Mouse (Mus musculus): ENCODE measurements at regions not wholly inside any gene's neighbourhood (a gene's known extent, or its start where the extent isn't known, plus 50 kb on each side); places are given as distances from the start of the nearest gene placed in this dataset.

DNA sequence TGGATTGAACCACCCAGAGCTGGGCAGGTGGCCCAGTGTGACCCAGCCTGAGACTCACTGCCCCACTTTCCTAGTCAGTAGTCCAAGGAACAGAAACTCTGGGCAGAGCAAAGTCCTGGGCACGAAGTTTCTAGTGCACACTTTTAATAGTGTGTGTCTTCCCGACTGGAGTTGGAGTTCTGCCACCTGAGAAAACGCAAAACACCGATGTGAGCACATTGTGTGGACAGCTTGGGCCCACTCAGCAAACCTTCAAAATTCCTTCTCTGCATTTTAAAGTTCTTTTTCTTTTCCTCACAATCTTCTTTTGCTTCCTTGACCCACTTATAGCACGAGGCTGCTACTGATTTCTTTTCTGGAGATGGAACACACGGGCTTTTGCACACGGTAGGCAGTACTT, 141.5 kb upstream of the Agap1 start:
- no peaks in the 10 kb centered on the region; the same call in 1 of the 2 replicates for H3K27me3 ChIP-seq (ENCODE audit: control insufficient read depth, insufficient read depth, low read length)
- no peaks in the 10 kb centered on the region for H3K4me1 ChIP-seq (ENCODE audit: control insufficient read depth, insufficient read depth, low read length)
- TF ChIP-seq EP300 (IDR thresholded peaks at IDR 0.05; ENCODE audit: insufficient read depth, low read depth, low read length) (no peak), POLR2A (IDR thresholded peaks at IDR 0.05; ENCODE audit: insufficient read depth, low read depth, low read length) (no peak), CTCF (IDR thresholded peaks at IDR 0.05) (no peak)
- H3K79me2 ChIP-seq (replicated peaks; ENCODE audit: control insufficient read depth, insufficient read depth, low read length) = no peaks in the 10 kb centered on the region
- H3K4me3 ChIP-seq = no peak overlapping the region
- 74% methylated on average over 7 of the region's 7 CpGs for WGBS
- no peak for DNase-seq
- no peak overlapping the region for H3K27ac ChIP-seq
- intact Hi-C loops (cut with DNase I) = no loop called here
- H3K9ac ChIP-seq (ENCODE audit: low read depth, low read length) = no peak overlapping the region
- H3K36me3 ChIP-seq (ENCODE audit: control insufficient read depth, insufficient read depth, low read length) = no peaks in the 10 kb centered on the region

DNA sequence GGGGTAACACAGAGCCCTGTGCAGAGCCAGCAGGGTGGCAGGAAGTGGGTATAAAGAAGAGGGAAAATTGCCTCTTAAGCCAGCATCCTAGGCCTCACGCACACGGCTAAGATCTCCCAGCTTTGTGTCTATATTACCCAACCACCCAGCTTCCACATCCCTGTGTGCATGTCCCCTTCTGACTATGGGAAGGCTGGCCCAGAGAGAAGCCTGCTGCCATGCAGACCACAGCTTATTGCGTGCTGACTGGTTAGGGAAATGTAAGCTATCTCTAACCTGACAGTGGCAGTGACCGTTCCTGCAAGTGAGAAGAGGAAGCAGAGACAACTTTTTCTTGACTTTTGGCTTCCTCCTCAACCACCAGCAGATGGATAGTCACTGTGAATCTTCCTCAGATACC, 136.7 kb upstream of the Agap1 start:
- H3K9ac ChIP-seq (ENCODE audit: low read depth, low read length) = no peak overlapping the region
- H3K4me1 ChIP-seq (ENCODE audit: control insufficient read depth, insufficient read depth, low read length) = peaks cover 6% of the 10 kb centered on the region
- no peak for DNase-seq
- no peak overlapping the region for H3K27ac ChIP-seq
- H3K79me2 ChIP-seq (replicated peaks; ENCODE audit: control insufficient read depth, insufficient read depth, low read length) = no peaks in the 10 kb centered on the region
- WGBS = 88% methylated on average over 4 of the region's 4 CpGs
- intact Hi-C loops (cut with DNase I) = no loop called here
- H3K27me3 ChIP-seq (ENCODE audit: control insufficient read depth, insufficient read depth, low read length) = no peaks in the 10 kb centered on the region
- TF ChIP-seq CTCF (IDR thresholded peaks at IDR 0.05) (no peak), EP300 (IDR thresholded peaks at IDR 0.05; ENCODE audit: insufficient read depth, low read depth, low read length) (no peak), POLR2A (IDR thresholded peaks at IDR 0.05; ENCODE audit: insufficient read depth, low read depth, low read length) (no peak)
- H3K4me3 ChIP-seq = no peak overlapping the region
- H3K36me3 ChIP-seq (ENCODE audit: control insufficient read depth, insufficient read depth, low read length) = no peaks in the 10 kb centered on the region

DNA sequence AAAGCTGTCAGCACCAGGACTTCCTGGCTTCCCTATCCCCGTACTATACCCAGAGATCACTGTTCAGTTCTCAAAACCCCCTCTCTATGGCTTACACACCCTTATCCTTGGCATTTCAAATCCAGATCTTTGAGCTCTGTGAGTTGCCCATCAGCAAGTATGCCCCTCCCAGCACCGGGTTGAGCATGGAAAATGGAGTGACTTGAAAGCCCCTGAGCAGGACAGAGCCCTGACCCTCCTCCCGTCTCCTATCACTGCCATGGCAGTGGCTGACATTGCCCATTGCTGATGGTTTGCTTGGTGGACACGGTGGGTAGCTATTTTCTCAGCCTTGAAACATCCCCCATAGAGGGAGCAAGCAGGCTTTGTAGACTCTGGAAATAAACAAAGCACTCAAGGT, 135.9 kb upstream of the Agap1 start:
- Histone ChIP-seq H3K9ac (ENCODE audit: low read depth, low read length) (no peak overlapping the region), H3K27ac (no peak overlapping the region), H3K27me3 (ENCODE audit: control insufficient read depth, insufficient read depth, low read length) (no peaks in the 10 kb centered on the region), H3K79me2 (replicated peaks; ENCODE audit: control insufficient read depth, insufficient read depth, low read length) (no peaks in the 10 kb centered on the region), H3K36me3 (ENCODE audit: control insufficient read depth, insufficient read depth, low read length) (no peaks in the 10 kb centered on the region), H3K4me3 (no peak overlapping the region), H3K4me1 (ENCODE audit: control insufficient read depth, insufficient read depth, low read length) (peaks cover 6% of the 10 kb centered on the region)
- intact Hi-C loops (cut with DNase I) = no loop called here
- TF ChIP-seq POLR2A (IDR thresholded peaks at IDR 0.05; ENCODE audit: insufficient read depth, low read depth, low read length) (no peak), EP300 (IDR thresholded peaks at IDR 0.05; ENCODE audit: insufficient read depth, low read depth, low read length) (no peak), CTCF (IDR thresholded peaks at IDR 0.05) (no peak)
- DNase-seq = no peak
- WGBS = 59% methylated on average over 4 of the region's 4 CpGs

DNA sequence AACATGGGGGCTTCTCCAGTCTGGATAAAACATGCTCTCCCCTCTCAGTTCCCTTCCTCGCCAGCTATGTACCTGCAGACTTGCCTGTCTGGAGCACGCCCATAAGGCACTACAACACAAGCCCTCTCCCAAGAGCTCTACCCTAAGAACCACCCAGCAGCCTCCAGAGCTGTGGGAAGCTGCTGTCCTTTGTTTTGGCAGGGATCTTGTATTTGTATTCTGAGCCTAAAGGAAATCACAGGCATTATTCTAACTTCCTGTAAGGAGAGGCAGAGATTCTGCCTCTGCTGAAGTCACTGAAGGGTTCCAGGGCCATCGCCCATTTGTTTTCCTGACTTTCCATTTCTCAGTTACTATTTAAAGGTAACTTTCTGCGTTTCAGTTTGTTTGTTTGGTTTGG, 132.0 kb upstream of the Agap1 start:
- no peaks in the 10 kb centered on the region for H3K36me3 ChIP-seq (ENCODE audit: control insufficient read depth, insufficient read depth, low read length)
- H3K79me2 ChIP-seq (replicated peaks; ENCODE audit: control insufficient read depth, insufficient read depth, low read length) = no peaks in the 10 kb centered on the region
- no peaks in the 10 kb centered on the region for H3K27me3 ChIP-seq (ENCODE audit: control insufficient read depth, insufficient read depth, low read length)
- H3K27ac ChIP-seq = peak overlapping the region; percentile 78
- H3K4me1 ChIP-seq (ENCODE audit: control insufficient read depth, insufficient read depth, low read length) = peaks cover 6% of the 10 kb centered on the region
- DNase-seq = peak; percentile 32 to 40
- H3K9ac ChIP-seq (ENCODE audit: low read depth, low read length) = no peak overlapping the region
- peak; percentile 12; the same call in 1 of the 2 replicates for TF ChIP-seq POLR2A (IDR thresholded peaks at IDR 0.05; ENCODE audit: insufficient read depth, low read depth, low read length)
- no peak for TF ChIP-seq CTCF (IDR thresholded peaks at IDR 0.05)
- peak; percentile 68; the same call in 1 of the 2 replicates for TF ChIP-seq EP300 (IDR thresholded peaks at IDR 0.05; ENCODE audit: insufficient read depth, low read depth, low read length)
- intact Hi-C loops (cut with DNase I) = loop anchor here (1.0 to 5.0 kb wide), 4 partner anchors 50 to 202 kb away; partner anchors contain the start of gene Agap1
- WGBS = 33% methylated on average over 4 of the region's 4 CpGs
- no peak overlapping the region for H3K4me3 ChIP-seq

DNA sequence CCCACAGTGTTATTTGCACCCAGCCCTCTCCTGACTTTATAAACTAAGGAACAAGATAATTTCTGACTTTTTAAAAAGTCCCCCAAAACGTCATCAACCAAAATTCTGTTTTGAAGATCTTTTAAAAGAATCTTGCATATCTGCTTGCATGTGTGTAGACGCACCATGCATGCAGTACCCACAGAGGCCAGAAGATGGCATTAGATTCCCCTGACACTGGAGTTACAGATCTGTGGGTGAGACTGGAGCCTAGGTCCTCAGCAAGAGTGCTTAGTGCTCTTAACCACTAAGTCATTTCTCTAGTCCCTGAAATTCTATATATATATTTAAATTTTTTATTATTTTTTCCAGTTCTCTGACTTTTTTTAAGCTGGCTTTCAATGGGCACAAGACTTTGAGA, 131.5 kb upstream of the Agap1 start:
- Histone ChIP-seq H3K36me3 (ENCODE audit: control insufficient read depth, insufficient read depth, low read length) (no peaks in the 10 kb centered on the region), H3K27ac (peak overlapping the region; percentile 78), H3K27me3 (ENCODE audit: control insufficient read depth, insufficient read depth, low read length) (no peaks in the 10 kb centered on the region), H3K9ac (ENCODE audit: low read depth, low read length) (no peak overlapping the region), H3K79me2 (replicated peaks; ENCODE audit: control insufficient read depth, insufficient read depth, low read length) (no peaks in the 10 kb centered on the region), H3K4me1 (ENCODE audit: control insufficient read depth, insufficient read depth, low read length) (peaks cover 6% of the 10 kb centered on the region), H3K4me3 (no peak overlapping the region)
- peak; percentile 47 to 59 for DNase-seq
- intact Hi-C loops (cut with DNase I) = loop anchor here (1.0 to 5.0 kb wide), 4 partner anchors 51 to 201 kb away; partner anchors contain the start of gene Agap1
- TF ChIP-seq CTCF (IDR thresholded peaks at IDR 0.05) = peak; percentile 82
- TF ChIP-seq EP300 (IDR thresholded peaks at IDR 0.05; ENCODE audit: insufficient read depth, low read depth, low read length) = no peak
- TF ChIP-seq POLR2A (IDR thresholded peaks at IDR 0.05; ENCODE audit: insufficient read depth, low read depth, low read length) = no peak
- WGBS = 18% methylated on average over 2 of the region's 2 CpGs

DNA sequence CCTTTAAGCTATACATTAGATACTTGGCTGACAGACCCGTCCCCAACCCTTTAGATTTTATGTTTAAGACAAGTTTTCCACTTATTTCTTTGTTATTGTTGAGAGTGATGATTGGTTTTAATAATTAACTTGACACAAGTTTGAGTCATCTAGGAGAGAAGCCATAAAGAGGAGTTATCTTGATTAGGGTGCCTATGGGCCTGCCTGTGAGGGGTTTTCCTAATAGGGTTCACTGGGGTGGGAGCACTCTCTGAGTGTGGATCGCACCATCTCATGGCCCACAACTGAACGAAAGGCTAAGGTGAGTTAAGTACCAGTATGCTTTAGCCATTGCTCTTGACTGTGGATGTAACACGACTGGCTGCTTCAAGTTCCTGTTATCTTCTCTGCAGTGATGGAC, 123.3 kb upstream of the Agap1 start:
- no peaks in the 10 kb centered on the region for H3K36me3 ChIP-seq (ENCODE audit: control insufficient read depth, insufficient read depth, low read length)
- DNase-seq = no peak
- H3K27me3 ChIP-seq (ENCODE audit: control insufficient read depth, insufficient read depth, low read length) = no peaks in the 10 kb centered on the region
- H3K79me2 ChIP-seq (replicated peaks; ENCODE audit: control insufficient read depth, insufficient read depth, low read length) = no peaks in the 10 kb centered on the region
- H3K27ac ChIP-seq = no peak overlapping the region
- 91% methylated on average over 4 of the region's 4 CpGs for WGBS
- TF ChIP-seq CTCF (IDR thresholded peaks at IDR 0.05) = no peak
- TF ChIP-seq POLR2A (IDR thresholded peaks at IDR 0.05; ENCODE audit: insufficient read depth, low read depth, low read length) = no peak
- TF ChIP-seq EP300 (IDR thresholded peaks at IDR 0.05; ENCODE audit: insufficient read depth, low read depth, low read length) = no peak
- H3K4me1 ChIP-seq (ENCODE audit: control insufficient read depth, insufficient read depth, low read length) = no peaks in the 10 kb centered on the region
- no peak overlapping the region for H3K4me3 ChIP-seq
- no peak overlapping the region for H3K9ac ChIP-seq (ENCODE audit: low read depth, low read length)
- intact Hi-C loops (cut with DNase I) = no loop called here

All from heart, adult 2 months (tissue).